Mouse (Mus musculus) frontal cortex, postnatal 10 days (tissue): ENCODE measurements around the gene Mapk13.
"Not testable (repeated sequence)": the region's sequence is repeated elsewhere in the genome, so short reads cannot be mapped to it uniquely, and the experiment has no call there.

Experiments used
- DNase-seq, 2 experiments: peaks; one replicate each; pipeline ENCODE4 v3.0.0; 2022; ENCODE audit warnings: low spot score in 2 of 2, mixed read lengths in 1 of 2

Gene Mapk13

DNA sequence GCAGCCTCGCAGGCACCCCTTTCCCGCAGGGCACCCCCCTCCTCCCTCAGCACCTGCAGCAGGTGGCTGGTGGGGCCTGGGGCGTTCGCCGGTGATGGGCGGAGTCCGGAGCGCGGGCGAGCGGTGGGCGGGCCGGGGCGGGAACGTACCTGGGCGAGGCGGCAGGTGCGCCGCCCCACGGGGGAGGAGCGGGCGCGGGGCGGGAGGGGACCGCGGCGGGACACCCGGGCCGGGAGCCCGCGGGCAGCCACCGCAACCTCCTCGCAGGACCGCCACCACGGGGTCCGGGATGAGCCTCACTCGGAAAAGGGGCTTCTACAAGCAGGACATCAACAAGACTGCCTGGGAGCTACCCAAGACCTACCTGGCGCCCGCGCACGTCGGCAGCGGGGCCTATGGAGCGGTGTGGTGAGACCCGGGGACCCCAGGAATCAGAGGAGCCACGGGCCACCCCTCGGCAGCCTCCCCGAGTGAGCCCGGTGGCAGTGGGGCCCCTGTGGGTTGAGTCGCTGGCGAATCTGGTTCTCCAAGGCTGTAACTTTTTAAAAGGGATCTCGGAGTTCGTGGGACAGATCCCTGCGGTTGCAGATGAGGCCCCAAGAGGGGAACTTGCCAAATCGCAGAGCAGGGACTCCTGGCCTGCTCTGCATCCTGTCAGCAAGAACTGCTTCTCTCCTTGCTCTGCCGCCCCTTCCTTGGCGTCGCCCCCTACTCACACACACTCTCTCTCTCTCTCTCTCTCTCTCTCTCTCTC is at the start of gene Mapk13:
Gene Mapk13 (plus strand): TSS at position 177 of the 754 bp plus-strand sequence.
- no peak for DNase-seq

DNA sequence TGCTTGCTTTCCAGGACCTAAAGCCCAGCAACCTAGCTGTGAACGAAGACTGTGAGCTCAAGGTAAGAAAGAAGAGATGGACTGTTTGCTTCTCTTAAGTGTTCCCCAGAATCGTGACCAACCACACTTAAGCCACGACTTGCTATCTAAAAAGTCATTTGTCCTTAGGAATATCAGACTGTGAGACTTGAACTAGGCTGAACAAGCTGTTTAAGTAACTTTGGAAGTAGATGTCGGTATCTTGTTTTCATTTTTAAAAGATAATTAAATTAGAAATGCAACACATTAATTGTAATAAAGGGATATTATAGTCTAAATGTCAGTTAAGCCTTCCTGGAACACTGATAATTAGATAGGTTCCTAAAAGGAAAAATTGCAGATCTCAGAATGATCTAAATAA is 43.3 kb upstream of the Mapk13 start, which contains the start of gene AC170998.1:
Gene AC170998.1 (plus strand): TSS at position 301 of the 400 bp plus-strand sequence.
- no peak for DNase-seq

DNA sequence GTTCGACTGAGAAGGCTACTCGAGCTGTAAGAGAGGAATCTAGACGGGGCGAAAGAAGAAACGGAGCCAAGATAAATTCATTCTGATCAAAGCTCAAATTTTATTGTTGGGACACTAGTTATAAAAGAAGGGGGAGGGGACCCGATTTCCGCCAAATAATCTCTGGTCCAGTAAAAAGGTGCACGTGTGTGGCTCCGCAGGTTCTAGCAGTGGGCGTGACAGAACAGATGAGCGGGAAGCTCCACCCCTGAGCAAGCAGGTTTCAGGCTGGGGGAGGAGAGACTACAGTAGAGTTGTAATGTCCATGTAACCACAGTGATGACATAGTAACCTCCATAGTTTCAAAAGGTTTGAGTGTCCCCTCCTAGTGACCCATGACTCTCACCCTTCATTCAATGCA is 41.6 kb upstream of the Mapk13 start:
- not testable (repeated sequence) for DNase-seq

DNA sequence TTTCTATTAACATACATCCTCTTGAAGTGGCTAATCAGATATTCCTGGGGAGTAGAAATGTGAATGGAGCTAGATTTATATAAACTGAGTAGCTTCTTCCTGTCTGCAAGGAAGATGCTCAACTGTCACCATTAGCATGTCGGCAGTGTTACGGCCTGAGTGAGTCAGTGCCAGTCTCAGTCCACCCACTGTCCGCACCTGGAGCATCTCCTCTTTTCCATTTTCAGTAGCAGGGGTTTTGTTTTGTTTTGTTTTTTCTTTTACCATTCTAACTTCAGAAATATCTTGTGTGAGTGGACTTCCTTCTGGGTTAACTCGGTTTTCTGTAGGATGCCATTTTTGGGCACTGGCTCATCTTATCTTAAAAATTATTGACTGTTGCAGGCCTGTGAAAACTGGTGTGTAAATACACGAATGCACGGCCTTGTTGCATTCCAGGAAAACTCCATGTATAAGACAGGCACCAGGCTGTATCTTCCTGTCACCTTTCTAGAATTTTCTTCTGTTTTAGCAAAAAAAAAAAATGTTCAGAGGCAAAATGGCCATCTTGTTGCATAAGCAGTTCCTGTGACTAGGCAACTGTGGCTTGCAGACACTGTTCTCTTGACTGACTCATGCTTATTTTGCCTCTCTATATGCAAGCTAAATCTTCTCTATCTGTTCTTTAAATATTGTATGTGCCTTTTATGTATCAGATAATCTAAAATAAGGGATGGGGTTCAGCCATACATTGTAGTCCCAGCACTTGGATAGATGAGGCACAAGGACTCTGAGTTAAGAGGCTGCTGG is 33.6 kb upstream of the Mapk13 start:
- no peak for DNase-seq

DNA sequence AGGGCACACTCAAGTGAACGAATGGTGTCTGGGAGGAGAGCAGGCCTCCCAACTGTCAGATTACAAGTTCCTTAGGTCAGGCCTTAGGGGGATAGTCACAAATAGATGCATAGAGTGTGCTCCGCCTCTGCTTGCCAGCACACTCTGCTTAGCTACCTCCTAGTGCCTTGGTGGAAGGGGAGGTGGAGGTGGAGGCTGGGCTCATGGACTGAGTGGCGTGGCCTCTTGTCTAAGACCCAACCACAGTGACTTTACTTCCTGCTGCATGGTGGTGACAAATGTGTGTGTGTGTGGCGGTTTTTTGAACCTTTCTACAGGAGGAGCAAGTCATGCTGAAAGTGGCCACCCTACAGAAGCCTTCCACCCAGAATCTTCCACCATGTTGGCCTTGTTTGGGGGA is 32.6 kb upstream of the Mapk13 start:
- DNase-seq, result no peak

DNA sequence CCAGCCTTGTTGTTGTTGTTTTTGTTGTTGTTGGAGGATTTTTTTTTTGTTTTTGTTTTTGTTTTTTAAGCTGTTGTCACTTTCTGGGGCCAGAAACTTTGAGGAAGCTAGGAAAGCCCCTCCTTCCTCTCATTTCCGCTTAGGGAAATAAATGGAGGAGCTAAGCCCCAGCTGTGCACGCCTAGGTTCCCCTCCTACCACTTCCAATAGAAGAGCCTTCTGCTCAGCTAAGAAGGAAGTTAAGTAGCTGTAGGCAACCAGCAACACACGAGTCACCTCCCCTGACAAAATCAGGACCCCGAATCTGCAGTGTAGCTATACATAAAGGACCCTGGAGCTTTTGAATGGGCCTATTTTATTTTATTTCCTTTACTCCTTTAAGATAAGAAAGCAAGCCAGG is 31.1 kb upstream of the Mapk13 start:
- DNase-seq, result no peak

DNA sequence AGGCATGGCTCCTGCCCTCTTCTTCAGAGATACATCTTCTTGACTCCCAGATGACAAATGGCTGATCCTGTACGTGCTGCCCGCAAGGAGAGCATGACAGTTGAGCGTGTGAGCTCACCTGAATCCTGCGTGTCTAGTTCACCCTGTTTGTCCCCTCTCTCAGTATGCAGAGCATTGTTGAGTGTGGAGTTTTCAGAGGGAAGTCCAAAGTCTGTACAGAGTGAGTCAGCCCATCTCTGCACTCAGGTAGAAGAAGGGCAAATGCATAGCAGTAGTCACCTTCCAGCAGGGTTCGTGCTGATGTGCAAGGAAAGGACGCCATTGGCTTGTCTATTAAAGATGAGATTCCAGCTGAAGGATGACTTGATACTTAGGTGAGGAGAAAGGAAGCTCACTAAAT is 29.9 kb upstream of the Mapk13 start:
- DNase-seq, result no peak

DNA sequence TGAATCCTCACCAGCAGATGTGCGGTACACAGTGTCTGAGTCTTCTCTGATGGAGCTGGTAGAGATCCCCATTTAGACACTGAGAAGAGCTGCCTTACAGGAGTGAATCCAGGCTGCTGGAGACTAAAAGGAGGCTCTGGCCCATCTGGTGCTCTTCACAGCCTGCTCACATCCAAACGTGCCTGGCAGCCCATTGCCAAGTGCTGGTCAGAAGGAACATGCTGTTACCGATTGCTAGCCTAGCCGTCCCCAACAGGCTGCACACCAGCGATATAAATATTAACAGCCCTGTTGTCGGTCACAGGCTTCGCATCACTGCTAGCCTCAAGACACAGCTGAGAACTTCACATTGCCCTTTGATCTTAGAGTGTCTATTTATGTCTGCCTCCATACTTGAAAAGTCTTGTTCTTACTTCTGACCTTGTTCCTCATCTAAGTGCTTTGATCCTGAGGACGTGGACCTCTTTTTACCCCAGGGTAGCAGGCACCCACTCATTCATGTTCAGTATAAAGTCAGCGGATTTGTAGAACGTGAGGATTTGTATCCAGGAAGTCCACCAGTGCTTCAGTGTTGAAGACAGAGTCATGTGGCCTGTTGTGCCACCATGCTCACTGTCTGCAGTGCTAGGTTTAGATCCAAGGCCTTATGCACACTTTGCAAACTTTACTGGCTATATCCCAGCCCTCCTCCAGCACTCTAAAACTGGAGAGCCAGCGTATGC is 25.8 kb upstream of the Mapk13 start:
- peak; percentile 25 to 52 for DNase-seq

DNA sequence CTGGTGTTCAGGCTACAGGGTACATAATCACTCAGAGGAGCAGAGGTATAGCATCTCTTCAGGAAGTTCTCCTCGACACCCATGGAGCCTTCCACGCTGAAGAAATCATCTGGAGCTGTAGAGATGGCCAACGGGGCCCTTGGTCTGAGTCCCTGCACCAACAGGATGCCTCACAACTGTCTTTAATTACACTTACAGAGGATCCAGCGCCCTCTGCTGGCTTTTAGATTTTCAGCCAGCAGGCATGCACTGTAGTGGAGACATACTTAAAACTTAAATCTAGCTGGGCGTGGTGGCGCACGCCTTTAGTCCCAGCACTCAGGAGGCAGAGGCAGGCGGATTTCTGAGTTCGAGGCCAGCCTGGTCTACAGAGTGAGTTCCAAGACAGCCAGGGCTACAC is 25.2 kb upstream of the Mapk13 start:
- no peak for DNase-seq

DNA sequence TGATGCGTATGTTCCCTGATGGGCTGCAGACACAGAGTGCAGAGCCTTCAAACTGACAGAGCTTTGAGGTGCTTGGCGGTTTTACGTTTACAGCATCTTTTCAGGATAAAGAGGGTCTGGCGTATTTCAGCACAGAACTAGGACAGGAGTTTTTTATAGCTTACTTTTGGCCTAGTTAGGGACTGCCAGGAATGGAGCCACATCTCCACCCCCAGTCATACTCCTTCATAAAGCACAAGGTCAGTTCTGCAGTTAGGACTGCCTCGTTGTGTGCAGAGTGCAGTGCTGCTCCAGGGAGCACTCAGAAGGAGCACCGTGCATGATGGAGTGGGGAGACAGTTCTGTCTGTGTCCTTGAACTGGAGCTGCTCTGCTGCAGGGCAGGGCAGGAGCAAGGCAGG is 23.3 kb upstream of the Mapk13 start:
- no peak for DNase-seq

DNA sequence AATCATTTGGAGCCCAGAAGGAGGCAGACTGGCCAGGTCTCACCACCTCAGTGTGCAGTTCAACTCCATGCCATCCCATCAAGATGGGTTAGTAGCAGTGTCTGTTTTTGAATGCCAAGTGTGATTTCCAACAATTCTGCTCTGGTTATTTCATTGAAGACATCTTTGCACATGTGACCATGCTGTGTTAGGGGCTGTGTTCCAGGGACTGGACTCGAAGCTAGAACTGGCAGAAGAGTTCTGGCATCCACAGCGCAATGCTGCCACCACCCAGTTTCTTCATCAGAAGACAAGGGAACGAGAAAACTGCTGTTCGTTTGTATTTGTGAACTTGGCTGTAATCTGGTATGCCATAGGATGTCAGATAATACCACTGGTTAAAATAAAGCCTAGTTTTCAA is 21.1 kb upstream of the Mapk13 start:
- no peak for DNase-seq

DNA sequence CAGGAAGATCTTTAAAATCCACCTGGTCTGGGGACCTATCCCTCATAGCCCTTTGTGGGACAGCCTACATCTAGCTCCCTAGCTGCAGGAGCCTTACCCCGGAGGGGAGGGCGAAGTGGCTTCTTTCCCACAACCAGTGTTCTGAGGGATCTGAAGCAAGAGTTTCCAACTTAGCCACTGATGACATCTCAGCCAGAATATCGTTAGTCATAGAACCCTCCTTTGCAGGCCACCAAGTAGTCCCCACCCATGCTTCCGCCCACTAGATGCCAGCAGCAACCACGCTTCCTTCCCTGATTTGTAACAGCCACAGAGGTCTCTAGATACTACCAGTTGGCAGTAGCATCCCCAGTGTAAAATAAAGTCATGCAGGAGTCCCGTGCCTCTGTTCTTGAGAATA is 18.5 kb upstream of the Mapk13 start:
- no peak for DNase-seq

DNA sequence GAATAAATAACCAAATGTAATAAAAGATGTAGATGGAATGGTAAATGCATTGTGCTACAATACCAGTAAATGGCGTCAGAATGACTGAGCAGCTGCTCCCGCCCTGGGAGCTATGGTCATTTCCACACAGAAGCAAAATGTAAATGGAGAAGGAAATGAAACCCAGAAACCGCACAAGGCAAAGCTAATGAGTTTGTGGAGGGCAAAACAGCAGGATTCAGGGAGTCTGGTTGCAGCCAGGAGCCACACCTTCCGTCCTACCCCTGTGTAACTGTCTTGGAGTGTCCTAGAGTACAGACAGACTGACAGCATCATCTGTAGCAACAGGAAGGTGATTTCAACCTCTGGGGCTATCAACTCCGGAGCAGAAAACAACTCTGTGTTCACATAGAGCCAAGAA is 12.7 kb upstream of the Mapk13 start:
- DNase-seq, result no peak

DNA sequence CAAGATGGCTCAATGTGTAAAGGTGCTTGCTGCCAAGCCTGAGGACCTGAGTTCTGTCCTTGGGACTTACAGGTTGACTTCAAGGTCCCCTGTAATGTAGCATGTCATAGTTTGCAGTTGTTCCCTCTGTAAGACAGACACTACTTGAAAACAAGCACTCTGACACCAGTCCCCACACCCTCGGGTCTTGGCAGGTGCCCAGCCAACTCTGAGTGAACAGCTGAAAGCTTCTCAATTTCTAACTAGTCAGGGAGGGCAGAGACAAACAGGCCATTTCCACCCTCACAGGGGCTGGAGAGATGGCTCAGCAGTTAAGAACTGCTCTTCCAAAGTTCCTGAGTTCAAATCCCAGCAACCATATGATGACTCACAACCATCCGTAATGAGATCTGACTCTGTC is 11.6 kb upstream of the Mapk13 start:
- DNase-seq, result no peak

DNA sequence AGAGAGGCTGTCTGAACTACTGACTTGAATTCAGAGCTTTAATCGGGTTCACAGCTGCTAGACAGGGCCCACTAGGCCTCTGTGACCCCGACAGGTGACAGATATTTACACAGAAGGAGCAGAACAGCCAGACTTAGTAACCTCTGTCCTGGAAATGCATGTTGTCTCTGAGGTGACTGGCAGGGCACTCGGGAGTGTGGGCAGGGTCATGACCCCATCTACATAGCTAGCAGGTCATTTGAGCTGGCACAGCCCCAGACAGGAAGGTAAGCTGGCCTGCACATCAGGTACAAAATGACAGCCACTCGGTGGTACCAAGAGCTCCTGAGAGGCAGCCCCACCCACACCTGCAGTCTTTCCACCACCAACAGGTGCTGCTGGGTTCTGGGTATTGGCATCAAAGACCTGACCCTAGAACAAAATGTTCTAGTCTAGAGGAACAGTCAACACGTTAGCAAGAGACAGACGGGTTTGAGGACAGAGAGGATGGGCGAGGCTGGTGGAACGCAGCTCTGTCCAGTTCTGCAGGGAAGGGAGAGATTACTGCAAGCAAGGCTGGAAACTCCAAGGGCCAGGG is 8.3 kb upstream of the Mapk13 start:
- no peak for DNase-seq

DNA sequence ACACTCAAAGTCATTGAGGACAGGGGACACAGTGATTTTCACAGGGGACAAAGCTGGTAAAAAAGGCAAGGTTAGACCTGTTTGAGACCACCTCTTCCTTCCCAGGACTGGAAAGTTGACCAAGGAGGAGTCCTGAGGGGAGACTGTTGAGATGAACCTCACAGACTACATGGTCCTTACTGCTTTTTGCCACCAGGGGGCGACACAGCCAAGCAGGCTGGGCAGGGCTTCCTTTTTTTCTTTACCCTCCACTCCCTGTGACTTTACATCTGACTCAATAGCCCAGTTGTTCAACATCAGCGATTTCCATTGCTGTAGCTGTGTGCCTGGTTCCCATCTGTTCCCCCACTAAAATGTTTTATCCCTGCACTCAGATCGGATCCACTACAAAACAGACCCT is 7.2 kb upstream of the Mapk13 start:
- peak in 1 of 2 experiments; percentile 63 for DNase-seq

DNA sequence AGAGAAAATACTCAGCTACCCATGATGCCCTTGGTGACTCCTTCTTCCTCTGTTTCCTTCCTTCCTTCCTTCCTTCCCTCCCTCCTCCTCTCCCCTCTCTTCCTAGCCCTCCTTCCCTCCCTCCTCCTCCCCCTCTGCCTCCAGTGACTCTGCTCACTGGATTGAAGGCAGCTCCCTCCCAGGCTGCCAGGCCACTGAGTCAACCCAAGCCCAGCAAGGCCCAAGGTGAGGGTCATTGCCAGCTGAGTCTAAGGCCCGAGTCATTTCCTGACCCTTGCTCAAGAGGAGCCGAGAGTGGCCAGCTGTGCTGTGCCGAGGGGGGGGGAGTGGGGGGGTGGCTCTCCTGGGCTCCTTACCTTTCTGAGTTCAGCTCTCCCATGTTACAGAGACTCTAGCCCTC is 2.9 kb upstream of the Mapk13 start:
- no peak for DNase-seq

DNA sequence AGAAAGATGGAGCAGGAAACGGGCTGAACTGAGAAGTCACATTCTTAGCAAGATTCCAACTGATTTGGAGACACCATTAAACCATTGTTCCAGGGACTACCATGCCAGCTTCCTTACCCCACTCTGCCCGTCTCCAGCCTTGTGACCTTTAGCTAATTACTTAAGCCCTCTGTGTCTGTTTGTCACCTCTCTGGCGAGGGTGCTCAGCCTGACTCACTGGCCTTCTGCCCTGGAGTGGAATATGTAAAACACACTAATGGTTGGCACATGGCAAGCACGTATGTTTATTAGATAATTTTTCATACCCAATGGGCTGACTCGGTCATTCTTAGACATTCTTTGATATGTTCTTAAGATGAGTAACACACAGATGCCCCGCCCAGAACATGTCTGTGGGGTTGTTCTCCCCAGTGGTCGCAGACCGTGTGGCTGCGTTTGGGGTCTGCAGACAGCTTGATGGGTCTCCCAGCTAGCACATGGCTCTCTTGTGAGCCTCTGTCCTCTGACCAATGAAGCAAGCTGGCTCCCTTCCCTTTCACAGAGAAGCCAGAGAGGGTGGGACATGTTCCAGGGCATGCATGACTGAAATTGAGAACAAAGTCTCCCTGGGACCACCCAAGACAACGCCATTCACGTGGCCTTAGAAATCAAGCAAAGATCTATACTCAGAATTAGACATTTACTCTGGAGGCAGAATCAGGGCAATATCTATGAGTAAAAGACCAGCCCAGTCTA is 2.1 kb upstream of the Mapk13 start:
- no peak for DNase-seq

DNA sequence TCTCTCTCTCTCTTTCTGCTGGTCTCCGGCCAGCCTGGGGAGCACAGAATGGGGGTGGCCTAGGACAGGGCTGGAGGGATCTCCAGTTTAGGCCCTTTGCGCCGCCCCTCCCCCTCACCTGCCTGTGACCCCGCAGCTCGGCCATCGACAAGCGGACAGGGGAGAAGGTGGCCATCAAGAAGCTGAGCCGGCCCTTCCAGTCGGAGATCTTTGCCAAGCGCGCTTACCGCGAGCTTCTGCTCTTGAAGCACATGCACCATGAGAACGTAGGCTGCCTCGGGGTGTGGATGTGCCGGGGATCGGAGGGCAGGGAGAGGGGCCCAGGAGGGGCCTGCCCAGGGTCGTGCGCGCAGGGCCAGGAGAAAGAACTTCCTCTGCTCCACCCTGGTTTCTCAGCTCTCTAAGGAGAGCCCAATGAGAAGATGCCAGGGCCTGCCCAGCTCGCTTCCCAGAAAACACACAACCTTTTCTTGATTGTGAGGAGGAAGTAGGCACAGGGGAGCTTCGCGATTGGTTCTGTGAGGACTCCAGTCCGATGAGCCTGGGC is 851 bp downstream of the Mapk13 start:
- DNase-seq, result peak in 1 of 2 experiments; percentile 18

DNA sequence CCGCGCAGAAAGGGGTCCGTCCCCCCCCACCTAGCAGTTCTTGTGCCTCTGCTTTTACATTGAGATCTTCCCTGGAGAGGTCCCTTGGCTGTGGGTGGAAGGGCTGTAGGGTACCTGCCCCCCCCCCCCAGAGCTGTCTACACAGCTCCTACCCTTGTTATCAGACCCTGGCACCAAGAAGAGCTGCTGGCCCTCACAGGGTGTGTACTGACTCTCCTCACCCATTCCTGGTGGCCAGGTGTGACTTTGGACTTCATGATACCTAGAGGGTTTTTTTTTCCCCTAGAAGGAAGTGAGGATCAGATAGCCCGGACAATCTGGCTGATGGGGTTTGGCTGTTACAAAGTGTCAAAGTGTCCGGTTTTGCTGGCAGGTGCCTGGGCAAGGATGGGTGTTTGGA is 2.2 kb downstream of the Mapk13 start:
- DNase-seq, result no peak

DNA sequence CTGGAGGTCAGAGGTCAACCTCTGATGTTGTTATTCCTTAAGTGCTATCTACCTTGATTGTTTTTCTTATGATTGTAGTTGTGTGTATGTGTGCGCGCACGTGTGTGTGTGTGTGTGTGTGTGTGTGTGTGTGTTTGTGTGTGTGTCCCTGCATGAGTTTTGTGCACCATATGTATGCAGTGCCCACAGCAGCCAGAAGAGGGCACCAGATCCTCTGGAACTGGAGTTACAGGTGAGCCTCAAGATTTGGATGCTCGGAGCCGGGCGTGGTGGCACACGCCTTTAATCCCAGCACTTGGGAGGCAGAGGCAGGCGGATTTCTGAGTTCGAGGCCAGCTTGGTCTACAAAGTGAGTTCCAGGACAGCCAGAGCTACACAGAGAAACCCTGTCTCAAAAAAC is 5.2 kb downstream of the Mapk13 start:
- DNase-seq, result not testable (repeated sequence)
